Mouse (Mus musculus) induced T-regulatory cell, adult 2 months (primary cell): ENCODE measurements around the gene Cacna2d3.

Experiments
- DNase-seq: peaks from one replicate; pipeline ENCODE4 v3.0.0-alpha.2; 2012; ENCODE audit warnings: low read depth

The Cacna2d3 gene

GRCm38 (mm10) chr14:29491786-29492185, 229.9 kb downstream of the Cacna2d3 start:
- DNase-seq: no peak

- DNase-seq: no peak
These were observed 236.2 kb downstream of the Cacna2d3 start for GRCm38 (mm10) chr14:29485416-29485815.

GRCm38 (mm10) chr14:29478403-29478983, 243.2 kb downstream of the Cacna2d3 start:
- no peak for DNase-seq

GRCm38 (mm10) chr14:29464277-29464676, 257.4 kb downstream of the Cacna2d3 start:
- no peak for DNase-seq

GRCm38 (mm10) chr14:29449203-29449602, 272.5 kb downstream of the Cacna2d3 start:
- DNase-seq: no peak

- DNase-seq: peak; percentile 36
These were observed 278.3 kb downstream of the Cacna2d3 start for GRCm38 (mm10) chr14:29443091-29444026.

GRCm38 (mm10) chr14:29442476-29442875, 279.2 kb downstream of the Cacna2d3 start:
- no peak for DNase-seq

GRCm38 (mm10) chr14:29438666-29439065, 283.0 kb downstream of the Cacna2d3 start:
- DNase-seq: no peak

- DNase-seq: no peak
These were observed 283.4 kb downstream of the Cacna2d3 start for GRCm38 (mm10) chr14:29438251-29438650.

- no peak for DNase-seq
These were observed 286.5 kb downstream of the Cacna2d3 start for GRCm38 (mm10) chr14:29435203-29435602.

GRCm38 (mm10) chr14:29433716-29434115, 287.9 kb downstream of the Cacna2d3 start:
- DNase-seq: no peak

- no peak for DNase-seq
These were observed 288.5 kb downstream of the Cacna2d3 start for GRCm38 (mm10) chr14:29433076-29433714.

- DNase-seq: no peak
These were observed 291.9 kb downstream of the Cacna2d3 start for GRCm38 (mm10) chr14:29429788-29430187.

- DNase-seq: no peak
These were observed 296.0 kb downstream of the Cacna2d3 start for GRCm38 (mm10) chr14:29425666-29426065.

GRCm38 (mm10) chr14:29425208-29425607, 296.5 kb downstream of the Cacna2d3 start:
- DNase-seq: no peak

GRCm38 (mm10) chr14:29405878-29406165, 315.8 kb downstream of the Cacna2d3 start:
- no peak for DNase-seq

- DNase-seq: no peak
These were observed 316.4 kb downstream of the Cacna2d3 start for GRCm38 (mm10) chr14:29405125-29405877.

GRCm38 (mm10) chr14:29403849-29404808, 317.5 kb downstream of the Cacna2d3 start:
- DNase-seq: no peak

GRCm38 (mm10) chr14:29402471-29402870, 319.2 kb downstream of the Cacna2d3 start:
- no peak for DNase-seq

- DNase-seq: no peak
These were observed 327.9 kb downstream of the Cacna2d3 start for GRCm38 (mm10) chr14:29393786-29394185.

GRCm38 (mm10) chr14:29392851-29393250, 328.8 kb downstream of the Cacna2d3 start:
- DNase-seq: no peak
